16 mouse cellular contexts compared by ENCODE assay signal in genomic region chr14:34623531-34624210, GRCm38 (mm10). TPM values are rescaled to one million over a fixed set of nuclear protein-coding genes. Genes with fewer than 3 reads are reported as not detected.
DNase-seq lines count a peak whose midpoint lies in the region; ATAC-seq lines count a peak whose summit lies in the region.
"Had no signal": no experiment of that assay in that cellular context is flagged by ENCODE, and none has a peak within 500 bp of the region (broad histone marks: within the 10 kb centered on the region; RNA-seq: fewer than 3 reads in every experiment).

No protein-coding gene starts in this region.

- H3K4me1 ChIP-seq in erythroblast, embryonic 14.5 days (ENCODE audit: control insufficient read depth): peaks cover 55% of the 10 kb centered on the region

- ATAC-seq in megakaryocyte progenitor cell, adult 5-6 weeks (replicated peaks; ENCODE audit: poor library complexity): peak; percentile 79

- peak; percentile 37 for DNase-seq in adrenal gland, adult 2 months
- no peak for DNase-seq in adrenal gland, adult 8-10 months
- peak; percentile 59 for DNase-seq in ovary, postnatal 36 days (ENCODE audit: low spot score)
- DNase-seq in ovary, postnatal 10 days (ENCODE audit: low spot score): no peak
- DNase-seq in layer of hippocampus, postnatal 14 days (ENCODE audit: low spot score in 2 of 2): no peak
- no peak for DNase-seq in lung, postnatal 14 days
- DNase-seq: kidney, adult 2 months; retina, postnatal 1 day; thymus, adult 2 months had no signal

- H3K27me3 ChIP-seq in erythroblast, embryonic 14.5 days (ENCODE audit: control insufficient read depth): no peaks in the 10 kb centered on the region

- no peaks in the 10 kb centered on the region for H3K36me3 ChIP-seq in erythroblast, embryonic 14.5 days (ENCODE audit: control insufficient read depth)
- H3K36me3 ChIP-seq: midbrain, embryonic 10.5 days had no signal

- H3K4me3 ChIP-seq in erythroblast, embryonic 14.5 days (replicated peaks): peak overlapping the region; percentile 27
- H3K4me3 ChIP-seq: midbrain, embryonic 10.5 days; myocyte had no signal

- H3K9me3 ChIP-seq in erythroblast, embryonic 14.5 days (ENCODE audit: control insufficient read depth, low read length): no peaks in the 10 kb centered on the region
- H3K9me3 ChIP-seq: midbrain, embryonic 10.5 days had no signal

RNA-seq across cellular contexts. Expression of gene Opn4, which starts 23.7 kb away (rescaled TPM):
- total RNA-seq in adrenal gland, adult 2 months (2021): under 1 TPM in 1 of 2 experiments, not detected in 1; 0.26 TPM
- 0.26 TPM in 1 of 2 replicates, not detected in the other for polyA plus RNA-seq in adrenal gland, adult 2 months (2012; rRNA removed)
- under 1 TPM in 2 of 4 experiments, not detected in 2; 0.14 to 0.23 TPM for total RNA-seq in adrenal gland, adult 8-10 months (2022)
- polyA plus RNA-seq in erythroblast, embryonic 14.5 days (2012): not detected in 2 replicates
- total RNA-seq in megakaryocyte progenitor cell, adult 5-6 weeks (2015): not detected in 2 replicates
- total RNA-seq in megakaryocyte progenitor cell, adult 5-6 weeks (2017): not detected in 2 replicates
- total RNA-seq in layer of hippocampus, postnatal 14 days (2021): not detected
- total RNA-seq: left cerebral cortex, adult 8-10 months; liver, adult 2 months had no signal
- polyA plus RNA-seq: hindbrain, embryonic 14.5 days; kidney, adult 2 months; liver, adult 2 months had no signal

RNA-seq across cellular contexts. Expression of gene Ldb3, which starts 35.2 kb away (rescaled TPM):
- under 1 TPM; 0.58 to 0.76 TPM for total RNA-seq in adrenal gland, adult 2 months (2021)
- 0.79 and 1.4 TPM in 2 replicates for polyA plus RNA-seq in adrenal gland, adult 2 months (2012; rRNA removed)
- under 1 TPM; 0.35 to 0.98 (median 0.69) TPM for total RNA-seq in adrenal gland, adult 8-10 months (2022)
- polyA plus RNA-seq in erythroblast, embryonic 14.5 days (2012): not detected in 2 replicates
- total RNA-seq in megakaryocyte progenitor cell, adult 5-6 weeks (2015): not detected in 2 replicates
- not detected in 2 replicates for total RNA-seq in megakaryocyte progenitor cell, adult 5-6 weeks (2017)
- 1 to 10 TPM; 2.7 to 2.8 TPM for total RNA-seq in layer of hippocampus, postnatal 14 days (2021)

RNA-seq across cellular contexts. Expression of gene Wapl, which starts 50.1 kb away (rescaled TPM):
- total RNA-seq in adrenal gland, adult 2 months (2021): 10 to 100 TPM; 64.7 to 92.8 TPM
- polyA plus RNA-seq in adrenal gland, adult 2 months (2012; rRNA removed): 5.3 and 6.3 TPM in 2 replicates
- total RNA-seq in adrenal gland, adult 8-10 months (2022): 100 to 1,000 TPM in 1 of 4 experiments, 10 to 100 TPM in 3; 77.4 to 100 (median 83.2) TPM
- polyA plus RNA-seq in erythroblast, embryonic 14.5 days (2012): 0.77 and 1.1 TPM in 2 replicates
- total RNA-seq in megakaryocyte progenitor cell, adult 5-6 weeks (2015): 87.1 and 89.0 TPM in 2 replicates
- total RNA-seq in megakaryocyte progenitor cell, adult 5-6 weeks (2017): 93.1 and 123 TPM in 2 replicates
- total RNA-seq in layer of hippocampus, postnatal 14 days (2021): 10 to 100 TPM; 46.1 to 47.0 TPM

Comparison
In these comparisons a context has a peak if more than half of its experiments do, and no peak if none do; other contexts are left out.
1. DNase-seq: peak in adrenal gland, adult 2 months (single experiment) and ovary, postnatal 36 days (single experiment); none in adrenal gland, adult 8-10 months (single experiment), ovary, postnatal 10 days (single experiment), layer of hippocampus, postnatal 14 days (0 of 2) and lung, postnatal 14 days (single experiment).